Mouse (Mus musculus) hindbrain, embryonic 15.5 days (tissue): Measurements from ENCODE around the gene Mapk13. TPM values are rescaled to one million over a fixed set of nuclear protein-coding genes. Genes with fewer than 3 reads are reported as not detected.
"Not testable (repeated sequence)": the region's sequence is repeated elsewhere in the genome, so short reads cannot be mapped to it uniquely, and the experiment has no call there.

ENCODE experiments used
- ATAC-seq: fragments of 200-750 bp; cut with Nextera tagmentation; 2 replicates; pipeline ENCODE4 v1.8.0; 2017; ENCODE audit warnings: low read depth, moderate number of reproducible peaks, moderate TSS enrichment; ENCODE audit not compliant: low FRiP score
- H3K27ac ChIP-seq: fragments of 300-500 bp; sonication (generic); replicated peaks from 2 replicates; pipeline ENCODE4 v1.5.1; 2015; ENCODE audit warnings: mild to moderate bottlenecking, inconsistent platforms
- H3K27me3 ChIP-seq: fragments of 300-500 bp; sonication (generic); 2 replicates; pipeline ENCODE4 v1.6.1; 2015; ENCODE audit warnings: control low read depth, inconsistent platforms
- H3K36me3 ChIP-seq: fragments of 300-500 bp; sonication (generic); 2 replicates; pipeline ENCODE4 v1.6.1; 2015; ENCODE audit warnings: control low read depth, inconsistent platforms
- H3K4me1 ChIP-seq: fragments of 300-500 bp; sonication (generic); replicated peaks from 2 replicates; pipeline ENCODE4 v1.6.1; 2015; ENCODE audit warnings: control low read depth, inconsistent platforms
- H3K4me2 ChIP-seq: fragments of 300-500 bp; sonication (generic); 2 replicates; pipeline ENCODE4 v1.6.1; 2015; ENCODE audit warnings: moderate library complexity, mild to moderate bottlenecking, inconsistent platforms
- H3K4me3 ChIP-seq: fragments of 300-500 bp; sonication (generic); 2 replicates; pipeline ENCODE4 v1.5.1; 2015; ENCODE audit warnings: mild to moderate bottlenecking, inconsistent platforms
- H3K9ac ChIP-seq: fragments of 300-500 bp; sonication (generic); 2 replicates; pipeline ENCODE4 v1.6.1; 2015; ENCODE audit warnings: inconsistent platforms
- H3K9me3 ChIP-seq: fragments of 300-500 bp; sonication (generic); 2 replicates; pipeline ENCODE4 v1.6.1; 2016; ENCODE audit warnings: control low read depth, inconsistent platforms
- WGBS: fragments of 180-500 bp; shearing (Covaris S2); methylation state at CpG from one replicate; pipeline ENCODE4 v1.1.7; 2015; 5-methylcytosine and 5-hydroxymethylcytosine counted together
- polyA plus RNA-seq: library from polyadenylated mRNA; unstranded; fragments of >200 nt; fragmentation: Nextera tagmentation; extraction: Ambion mirVana; gene quantifications from 2 replicates; pipeline ENCODE4 v1.2.1, GENCODE M21; 2015

The Mapk13 gene
- polyA plus RNA-seq, 1 experiment from 2014 or later: 0.97 TPM

GRCm38 (mm10) chr17:28802006-28802481, 32.9 kb downstream of the Mapk13 start:
- no peaks in the 10 kb centered on the region for H3K27me3 ChIP-seq
- H3K9me3 ChIP-seq: no peaks in the 10 kb centered on the region
- peak overlapping the region; percentile 86 for H3K4me3 ChIP-seq
- peak overlapping the region; percentile 83 for H3K4me2 ChIP-seq
- peak overlapping the region; percentile 100 for H3K27ac ChIP-seq
- H3K36me3 ChIP-seq: peaks cover 14% of the 10 kb centered on the region
- H3K9ac ChIP-seq: peak overlapping the region; percentile 67
- under 1% methylated on average over 18 of the region's 18 CpGs for WGBS
- peaks cover 31% of the 10 kb centered on the region for H3K4me1 ChIP-seq
- no peak for ATAC-seq

GRCm38 (mm10) chr17:28803316-28803715, 34.2 kb downstream of the Mapk13 start:
- no peak overlapping the region for H3K4me3 ChIP-seq
- H3K4me2 ChIP-seq: no peak overlapping the region
- WGBS: 92% methylated on average over 1 of the region's 1 CpGs
- H3K27me3 ChIP-seq: no peaks in the 10 kb centered on the region
- no peaks in the 10 kb centered on the region for H3K9me3 ChIP-seq
- no peak overlapping the region for H3K27ac ChIP-seq
- H3K4me1 ChIP-seq: peaks cover 31% of the 10 kb centered on the region
- ATAC-seq: no peak
- peaks cover 20% of the 10 kb centered on the region for H3K36me3 ChIP-seq
- H3K9ac ChIP-seq: no peak overlapping the region

GRCm38 (mm10) chr17:28804973-28805372, 35.9 kb downstream of the Mapk13 start:
- H3K36me3 ChIP-seq: peaks cover 27% of the 10 kb centered on the region
- 97% methylated on average over 6 of the region's 6 CpGs for WGBS
- no peak for ATAC-seq

GRCm38 (mm10) chr17:28806770-28807169, 37.7 kb downstream of the Mapk13 start:
- no peak overlapping the region for H3K4me3 ChIP-seq
- H3K9me3 ChIP-seq: no peaks in the 10 kb centered on the region
- peaks cover 14% of the 10 kb centered on the region for H3K4me1 ChIP-seq
- no peak overlapping the region for H3K9ac ChIP-seq
- H3K4me2 ChIP-seq: no peak overlapping the region
- no peaks in the 10 kb centered on the region for H3K27me3 ChIP-seq
- WGBS: 97% methylated on average over 19 of the region's 19 CpGs
- H3K27ac ChIP-seq: no peak overlapping the region
- H3K36me3 ChIP-seq: peaks cover 35% of the 10 kb centered on the region
- ATAC-seq: no peak

More at GRCm38 (mm10) chr17:28804973-28805372, 35.9 kb downstream of the Mapk13 start:
- Histone ChIP-seq H3K4me2 (no peak overlapping the region), H3K27me3 (no peaks in the 10 kb centered on the region), H3K27ac (no peak overlapping the region), H3K4me3 (no peak overlapping the region), H3K4me1 (peaks cover 20% of the 10 kb centered on the region), H3K9me3 (no peaks in the 10 kb centered on the region), H3K9ac (no peak overlapping the region)

GRCm38 (mm10) chr17:28808714-28809113, 39.6 kb downstream of the Mapk13 start:
- no peaks in the 10 kb centered on the region for H3K4me1 ChIP-seq
- ATAC-seq: no peak
- no peak overlapping the region for H3K27ac ChIP-seq
- H3K9ac ChIP-seq: no peak overlapping the region
- H3K4me3 ChIP-seq: no peak overlapping the region
- no peak overlapping the region for H3K4me2 ChIP-seq
- peaks cover 44% of the 10 kb centered on the region for H3K36me3 ChIP-seq
- 96% methylated on average over 8 of the region's 8 CpGs for WGBS
- H3K9me3 ChIP-seq: no peaks in the 10 kb centered on the region
- no peaks in the 10 kb centered on the region for H3K27me3 ChIP-seq

- no peaks in the 10 kb centered on the region for H3K9me3 ChIP-seq
- 98% methylated on average over 10 of the region's 10 CpGs for WGBS
These were observed 40.2 kb downstream of the Mapk13 start for GRCm38 (mm10) chr17:28809175-28809831.

GRCm38 (mm10) chr17:28812345-28812744, 43.2 kb downstream of the Mapk13 start:
- H3K27me3 ChIP-seq: no peaks in the 10 kb centered on the region
- H3K9ac ChIP-seq: no peak overlapping the region
- H3K9me3 ChIP-seq: no peaks in the 10 kb centered on the region
- no peak overlapping the region for H3K4me2 ChIP-seq
- 90% methylated on average over 10 of the region's 10 CpGs for WGBS
- H3K36me3 ChIP-seq: peaks cover 54% of the 10 kb centered on the region
- H3K4me3 ChIP-seq: no peak overlapping the region
- no peak for ATAC-seq
- H3K27ac ChIP-seq: no peak overlapping the region
- no peaks in the 10 kb centered on the region for H3K4me1 ChIP-seq

More at GRCm38 (mm10) chr17:28809175-28809831, 40.2 kb downstream of the Mapk13 start:
- Histone ChIP-seq H3K27me3 (no peaks in the 10 kb centered on the region), H3K4me3 (no peak overlapping the region), H3K27ac (no peak overlapping the region), H3K36me3 (peaks cover 47% of the 10 kb centered on the region), H3K4me1 (no peaks in the 10 kb centered on the region), H3K4me2 (no peak overlapping the region), H3K9ac (no peak overlapping the region)
- ATAC-seq: no peak

- H3K4me1 ChIP-seq: no peaks in the 10 kb centered on the region
- no peak overlapping the region for H3K4me2 ChIP-seq
- no peaks in the 10 kb centered on the region for H3K9me3 ChIP-seq
- no peak overlapping the region for H3K9ac ChIP-seq
- no peaks in the 10 kb centered on the region for H3K27me3 ChIP-seq
- no peak for ATAC-seq
- no peak overlapping the region for H3K4me3 ChIP-seq
- 90% methylated on average over 18 of the region's 18 CpGs for WGBS
- peaks cover 66% of the 10 kb centered on the region for H3K36me3 ChIP-seq
- H3K27ac ChIP-seq: no peak overlapping the region
These were observed 45.5 kb downstream of the Mapk13 start for GRCm38 (mm10) chr17:28814529-28815097.

- no peak overlapping the region for H3K9ac ChIP-seq
- H3K9me3 ChIP-seq: no peaks in the 10 kb centered on the region
- H3K27me3 ChIP-seq: no peaks in the 10 kb centered on the region
- no peak for ATAC-seq
- no peaks in the 10 kb centered on the region for H3K4me1 ChIP-seq
- 88% methylated on average over 10 of the region's 10 CpGs for WGBS
- H3K36me3 ChIP-seq: peaks cover 70% of the 10 kb centered on the region
- H3K27ac ChIP-seq: no peak overlapping the region
- no peak overlapping the region for H3K4me2 ChIP-seq
- no peak overlapping the region for H3K4me3 ChIP-seq
These were observed 46.4 kb downstream of the Mapk13 start for GRCm38 (mm10) chr17:28815384-28816004.

GRCm38 (mm10) chr17:28816326-28816725, 47.2 kb downstream of the Mapk13 start:
- not testable (repeated sequence) for H3K27me3 ChIP-seq, H3K27ac ChIP-seq, ATAC-seq, H3K4me1 ChIP-seq, H3K4me2 ChIP-seq, H3K4me3 ChIP-seq, H3K9ac ChIP-seq, H3K9me3 ChIP-seq
- 94% methylated on average over 10 of the region's 10 CpGs for WGBS
- peaks cover 75% of the 10 kb centered on the region for H3K36me3 ChIP-seq

GRCm38 (mm10) chr17:28816875-28817811, 48.0 kb downstream of the Mapk13 start:
- H3K9ac ChIP-seq: no peak overlapping the region
- no peaks in the 10 kb centered on the region for H3K9me3 ChIP-seq
- no peaks in the 10 kb centered on the region for H3K27me3 ChIP-seq
- 95% methylated on average over 25 of the region's 25 CpGs for WGBS
- H3K4me1 ChIP-seq: no peaks in the 10 kb centered on the region
- no peak overlapping the region for H3K4me2 ChIP-seq
- H3K36me3 ChIP-seq: peaks cover 74% of the 10 kb centered on the region
- H3K27ac ChIP-seq: no peak overlapping the region
- no peak for ATAC-seq
- no peak overlapping the region for H3K4me3 ChIP-seq
